Mouse (Mus musculus) MEL (cell line): ENCODE measurements around the gene 1700001P01Rik. TPM values are rescaled to one million over a fixed set of nuclear protein-coding genes. Genes with fewer than 3 reads are reported as not detected.
"Not testable (repeated sequence)": the region's sequence is repeated elsewhere in the genome, so short reads cannot be mapped to it uniquely, and the experiment has no call there.

Experiments used
- DNase-seq: peaks from one replicate; pipeline ENCODE4 v3.0.0; 2011; ENCODE audit warnings: low read depth, low spot score
- H3K27ac ChIP-seq: 2 replicates; pipeline ENCODE4 v1.5.1; 2012; ENCODE audit warnings: low read depth, mild to moderate bottlenecking, control low read depth, low read length, moderate library complexity; ENCODE audit not compliant: control insufficient read depth
- H3K27me3 ChIP-seq, 2 experiments: fragments of 150-350 bp in 1 of 2; sonication (generic) in 1 of 2; 2 replicates each; pipeline ENCODE4 v1.6.1; 2012; ENCODE audit warnings: low read length in 2 of 2, mild to moderate bottlenecking in 2 of 2, improper control_type of control experiment in 1 of 2, moderate library complexity in 1 of 2; ENCODE audit not compliant: insufficient read depth in 2 of 2, control insufficient read depth in 1 of 2
- H3K36me3 ChIP-seq, 2 experiments: 2 replicates each; pipeline ENCODE4 v1.6.1; 2012 to 2014; ENCODE audit warnings: low read length in 2 of 2, improper control_type of control experiment in 1 of 2, inconsistent platforms in 1 of 2, mild to moderate bottlenecking in 1 of 2; ENCODE audit not compliant: insufficient read depth in 2 of 2, control insufficient read depth in 1 of 2
- H3K4me1 ChIP-seq, 2 experiments: fragments of 150-350 bp in 1 of 2; sonication (generic) in 1 of 2; 2 replicates each; pipeline ENCODE4 v1.6.1; 2012; ENCODE audit warnings: low read length in 2 of 2, improper control_type of control experiment in 1 of 2, mild to moderate bottlenecking in 1 of 2; ENCODE audit not compliant: insufficient read depth in 2 of 2, control insufficient read depth in 1 of 2
- H3K4me3 ChIP-seq, 2 experiments: fragments of 150-350 bp in 1 of 2; sonication (generic) in 1 of 2; 2 replicates each; pipeline ENCODE4 v1.5.1; 2012; ENCODE audit warnings: low read depth in 2 of 2, low read length in 2 of 2, mild to moderate bottlenecking in 2 of 2, moderate library complexity in 2 of 2, control low read depth in 1 of 2, improper control_type of control experiment in 1 of 2; ENCODE audit not compliant: control insufficient read depth in 1 of 2, insufficient read depth in 1 of 2
- H3K79me2 ChIP-seq: 2 replicates; pipeline ENCODE4 v1.6.1; 2012; ENCODE audit warnings: mild to moderate bottlenecking, low read length, moderate library complexity; ENCODE audit not compliant: control insufficient read depth, poor library complexity, insufficient read depth
- H3K9ac ChIP-seq: 2 replicates; pipeline ENCODE4 v1.6.1; 2012; ENCODE audit warnings: low read depth, mild to moderate bottlenecking, control low read depth, low read length, moderate library complexity; ENCODE audit not compliant: control insufficient read depth, poor library complexity, severe bottlenecking
- H3K9me3 ChIP-seq: fragments of 150-350 bp; sonication (generic); replicated peaks from 2 replicates; pipeline ENCODE4 v1.6.1; 2012; ENCODE audit warnings: mild to moderate bottlenecking, low read length, improper control_type of control experiment, moderate library complexity; ENCODE audit not compliant: insufficient read depth
- ELF1 ChIP-seq: IDR thresholded peaks from 2 replicates; pipeline ENCODE4 v1.6.1; 2014; ENCODE audit warnings: low read depth, mild to moderate bottlenecking, inconsistent platforms, low read length, improper control_type of control experiment, moderate library complexity
- EP300 ChIP-seq, 2 experiments: IDR thresholded peaks; 2 replicates each; pipeline ENCODE4 v1.6.1; 2011; ENCODE audit warnings: improper control_type of control experiment in 2 of 2, low read length in 2 of 2, low read depth in 1 of 2, mild to moderate bottlenecking in 1 of 2
- HCFC1 ChIP-seq: IDR thresholded peaks from 2 replicates; pipeline ENCODE4 v1.6.1; 2012; ENCODE audit warnings: low read depth, mild to moderate bottlenecking, inconsistent platforms, low read length, improper control_type of control experiment, moderate library complexity
- MAFK ChIP-seq: IDR thresholded peaks from 2 replicates; pipeline ENCODE4 v1.6.1; 2011; ENCODE audit warnings: low read depth, mild to moderate bottlenecking, low read length, improper control_type of control experiment, borderline replicate concordance
- MEF2A ChIP-seq: IDR thresholded peaks from 2 replicates; pipeline ENCODE4 v1.6.1; 2014; ENCODE audit warnings: low read depth, mild to moderate bottlenecking, inconsistent platforms, low read length, improper control_type of control experiment; ENCODE audit not compliant: poor library complexity, insufficient replicate concordance, severe bottlenecking; ENCODE audit errors: extremely low read depth
- MYB ChIP-seq: IDR thresholded peaks from 2 replicates; pipeline ENCODE4 v1.6.1; 2011; ENCODE audit warnings: mild to moderate bottlenecking, low read depth, low read length, improper control_type of control experiment
- MYC ChIP-seq: IDR thresholded peaks from 2 replicates; pipeline ENCODE4 v1.6.1; 2011; ENCODE audit warnings: low read depth, mild to moderate bottlenecking, low read length, improper control_type of control experiment, moderate library complexity
- POLR2AphosphoS2 ChIP-seq: IDR thresholded peaks from 2 replicates; pipeline ENCODE4 v1.6.1; 2011; ENCODE audit warnings: low read length, improper control_type of control experiment
- RAD21 ChIP-seq: IDR thresholded peaks from 2 replicates; pipeline ENCODE4 v1.6.1; 2011; ENCODE audit warnings: mild to moderate bottlenecking, low read depth, low read length, improper control_type of control experiment
- SIN3A ChIP-seq: IDR thresholded peaks from 2 replicates; pipeline ENCODE4 v1.6.1; 2012; ENCODE audit warnings: low read length, improper control_type of control experiment, inconsistent platforms
- TAL1 ChIP-seq: IDR thresholded peaks from 2 replicates; pipeline ENCODE4 v1.6.1; 2012; ENCODE audit warnings: mild to moderate bottlenecking, inconsistent platforms, low read length, moderate library complexity, mixed read lengths
- TBP ChIP-seq: IDR thresholded peaks from 2 replicates; pipeline ENCODE4 v1.8.0; 2011; ENCODE audit warnings: low read depth, low read length, improper control_type of control experiment
- USF1 ChIP-seq: IDR thresholded peaks from 2 replicates; pipeline ENCODE4 v1.6.1; 2014; ENCODE audit warnings: low read depth, mild to moderate bottlenecking, inconsistent platforms, low read length, improper control_type of control experiment, moderate library complexity
- ZNF384 ChIP-seq: IDR thresholded peaks from 2 replicates; pipeline ENCODE4 v1.6.1; 2012; ENCODE audit warnings: low read depth, mild to moderate bottlenecking, inconsistent platforms, low read length, improper control_type of control experiment
- polyA plus RNA-seq, 2 experiments: library from polyadenylated mRNA; stranded (reverse) in 1 of 2; unstranded in 1 of 2; fragments of >175 nt in 1 of 2; fragments of >200 nt in 1 of 2; gene quantifications; 2 replicates each; pipeline versions ENCODE4 v1.2.1 to v1.2.4; 2012; ENCODE audit warnings: low replicate concordance in 2 of 2, low read depth in 1 of 2; ENCODE audit not compliant: insufficient read length in 2 of 2, insufficient read depth in 1 of 2, missing spikeins in 1 of 2
- total RNA-seq: library from RNA; depleted of rRNA; stranded (reverse); fragments of 300-350 nt; gene quantifications from 2 replicates; pipeline ENCODE4 v1.2.3, GENCODE M21; 2012

The 1700001P01Rik gene
- total and polyA plus RNA-seq, 3 experiments = 0.43 to 0.69 TPM; not detected in 1

GRCm38 (mm10) chr11:97737600-97737999 is 38.1 kb downstream of the 1700001P01Rik start:
- Histone ChIP-seq H3K27ac (no peak overlapping the region), H3K9me3 (no peaks in the 10 kb centered on the region), H3K9ac (no peak overlapping the region), H3K4me1 (no peaks in the 10 kb centered on the region), H3K79me2 (peaks cover 30% of the 10 kb centered on the region), H3K27me3 (no peaks in the 10 kb centered on the region), H3K4me3 (no peak overlapping the region), H3K36me3 (no peaks in the 10 kb centered on the region)
- no peak for DNase-seq
- TF ChIP-seq SIN3A (no peak), MYC (no peak), MEF2A (no peak), MYB (no peak), ZNF384 (no peak), RAD21 (no peak), POLR2AphosphoS2 (no peak), USF1 (no peak), TAL1 (no peak)

GRCm38 (mm10) chr11:97736645-97737044 is 39.1 kb downstream of the 1700001P01Rik start:
- Histone ChIP-seq H3K9ac (no peak overlapping the region), H3K9me3 (no peaks in the 10 kb centered on the region), H3K4me3 (no peak overlapping the region), H3K79me2 (peaks cover 23% of the 10 kb centered on the region), H3K4me1 (no peaks in the 10 kb centered on the region), H3K27me3 (no peaks in the 10 kb centered on the region), H3K27ac (no peak overlapping the region), H3K36me3 (no peaks in the 10 kb centered on the region)
- no peak for DNase-seq
- TF ChIP-seq MYB (no peak), MAFK (no peak), EP300 (IDR thresholded peaks at IDR 0.05; ENCODE audit: low read depth in 1 of 2, low read length in 2 of 2) (no peak), ELF1 (no peak), TBP (no peak), HCFC1 (no peak)

GRCm38 (mm10) chr11:97734810-97735209 is 40.9 kb downstream of the 1700001P01Rik start:
- TF ChIP-seq TBP = peak; percentile 95
- TF ChIP-seq, all 39 proteins: peak for 1; not testable (repeated sequence) for 38
- H3K9ac ChIP-seq, H3K4me1 ChIP-seq, H3K9me3 ChIP-seq, H3K4me3 ChIP-seq, H3K27ac ChIP-seq, H3K27me3 ChIP-seq, DNase-seq, H3K36me3 ChIP-seq: not testable (repeated sequence)
- H3K79me2 ChIP-seq = peaks cover 12% of the 10 kb centered on the region
